Comparison of ENCODE assay signal across 8 mouse cellular contexts in the genomic region with DNA sequence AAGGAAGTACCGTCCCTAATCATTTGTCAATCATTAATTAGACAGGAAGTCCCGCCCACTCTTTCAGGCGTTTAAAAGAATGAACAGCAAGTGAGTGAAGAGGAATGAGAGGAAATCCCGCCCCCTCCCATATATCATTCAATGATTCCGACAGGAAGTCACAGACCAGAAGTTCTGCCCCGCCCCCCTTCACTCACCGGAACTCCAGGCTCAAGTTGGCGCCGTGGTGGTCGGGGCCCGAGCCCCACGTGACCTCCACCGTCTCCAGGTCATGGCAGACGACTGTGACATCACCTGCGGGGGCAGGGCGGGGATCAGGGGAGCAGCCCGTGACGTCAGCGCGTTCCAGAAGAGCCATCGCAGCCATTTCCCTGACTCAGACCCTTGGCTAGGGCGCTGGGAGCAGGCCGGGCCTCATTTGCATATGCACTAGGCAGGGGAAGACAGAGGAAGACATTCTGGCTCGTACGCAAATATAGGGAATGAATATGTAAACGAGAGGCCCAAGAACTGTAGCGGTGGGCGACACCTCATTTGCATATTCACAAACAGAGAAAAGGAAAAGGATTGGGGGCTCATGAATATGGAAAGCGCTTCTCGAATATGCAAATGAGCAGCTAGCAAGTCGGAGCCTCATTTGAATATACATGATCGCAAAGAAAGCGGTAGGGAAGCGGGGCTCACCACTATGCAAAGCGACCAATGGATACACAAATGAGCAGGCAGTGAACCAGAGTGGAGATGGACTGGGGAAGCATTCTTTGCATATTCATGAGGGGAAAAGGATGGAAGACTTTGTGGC. TPM values are rescaled to one million over a fixed set of nuclear protein-coding genes. Genes with fewer than 3 reads are reported as not detected.
DNase-seq lines count a peak whose midpoint lies in the region; ATAC-seq and TF ChIP-seq lines count a peak whose summit lies in the region.

No protein-coding gene starts in this region.

- peak; percentile 77 for ATAC-seq in forebrain, embryonic 16.5 days
- peak; percentile 30 to 51 for ATAC-seq in hematopoietic stem cell, adult 5-6 weeks (replicated peaks in 1 of 2; ENCODE audit: insufficient read depth in 1 of 2, low FRiP score in 2 of 2, low TSS enrichment in 1 of 2, low read depth in 1 of 2, poor library complexity in 2 of 2, severe bottlenecking in 2 of 2)
- ATAC-seq in lung, embryonic 14.5 days (ENCODE audit: insufficient read depth) = peak; percentile 75

- peaks cover 32% of the 10 kb centered on the region for H3K9me3 ChIP-seq in forebrain, embryonic 16.5 days (ENCODE audit: control insufficient read depth, low read length)
- peaks cover 34% of the 10 kb centered on the region for H3K9me3 ChIP-seq in lung, embryonic 14.5 days (ENCODE audit: low read depth, low read length)

- peak; percentile 96 for DNase-seq in MN1 (ENCODE audit: low spot score)
- peak; percentile 98 to 100 for DNase-seq in cerebellum, adult 2 months
- peak; percentile 98 to 99 for DNase-seq in layer of hippocampus, adult 8-10 months (ENCODE audit: low spot score in 2 of 2)
- peak; percentile 98 for DNase-seq in lung, embryonic 14.5 days
- peak; percentile 89 to 96 for DNase-seq in thymus, postnatal 10 days (ENCODE audit: low spot score in 2 of 2)

- WGBS in cerebellum, adult 2 months = under 1% methylated on average over 35 of the region's 35 CpGs
- WGBS in forebrain, embryonic 16.5 days = under 1% methylated on average over 35 of the region's 35 CpGs
- under 1% methylated on average over 35 of the region's 35 CpGs for WGBS in lung, embryonic 14.5 days
- WGBS in olfactory bulb, adult 2 months = under 1% methylated on average over 35 of the region's 35 CpGs

- peak overlapping the region; percentile 53 for H3K9ac ChIP-seq in forebrain, embryonic 16.5 days (replicated peaks; ENCODE audit: low read depth, low read length)
- no peak overlapping the region for H3K9ac ChIP-seq in lung, embryonic 14.5 days

- H3K27me3 ChIP-seq in cerebellum, adult 2 months (ENCODE audit: control insufficient read depth, insufficient read depth, low read length) = no peaks in the 10 kb centered on the region
- H3K27me3 ChIP-seq in forebrain, embryonic 16.5 days (replicated peaks; ENCODE audit: control insufficient read depth, insufficient read depth, low read length) = no peaks in the 10 kb centered on the region
- no peaks in the 10 kb centered on the region for H3K27me3 ChIP-seq in lung, embryonic 14.5 days (ENCODE audit: insufficient read depth, low read length)

- peaks cover 11% of the 10 kb centered on the region; the same call in 1 of the 2 replicates for H3K36me3 ChIP-seq in forebrain, embryonic 16.5 days (ENCODE audit: control insufficient read depth, insufficient read depth)
- H3K36me3 ChIP-seq in lung, embryonic 14.5 days (ENCODE audit: insufficient read depth) = 0 out of 2 replicates have a peak, but pooled peaks cover 4% of the 10 kb centered on the region

- H3K4me1 ChIP-seq in cerebellum, adult 2 months (ENCODE audit: control insufficient read depth, insufficient read depth, low read length) = no peaks in the 10 kb centered on the region
- no peaks in the 10 kb centered on the region for H3K4me1 ChIP-seq in forebrain, embryonic 16.5 days (replicated peaks; ENCODE audit: control insufficient read depth, insufficient read depth, low read length)
- no peaks in the 10 kb centered on the region for H3K4me1 ChIP-seq in lung, embryonic 14.5 days (ENCODE audit: insufficient read depth)
- peaks cover 3% of the 10 kb centered on the region for H3K4me1 ChIP-seq in olfactory bulb, adult 2 months (ENCODE audit: control insufficient read depth, insufficient read depth, low read length)

- TF ChIP-seq CTCF in cerebellum, adult 2 months (IDR thresholded peaks at IDR 0.05; ENCODE audit: borderline replicate concordance, insufficient read depth, low read depth, low read length) = no peak
- TF ChIP-seq CTCF in lung, embryonic 14.5 days (IDR thresholded peaks at IDR 0.05; ENCODE audit: low read depth) = no peak
- no peak for TF ChIP-seq CTCF in olfactory bulb, adult 2 months (IDR thresholded peaks at IDR 0.05; ENCODE audit: insufficient read depth, low read depth, low read length)

- TF ChIP-seq POLR2A in cerebellum, adult 2 months (IDR thresholded peaks at IDR 0.05; ENCODE audit: borderline replicate concordance, insufficient read depth, low read length) = peak; percentile 56; the same call in 1 of the 2 replicates
- no peak for TF ChIP-seq POLR2A in olfactory bulb, adult 2 months (IDR thresholded peaks at IDR 0.05; ENCODE audit: insufficient read depth, low read depth, low read length)

- peak overlapping the region; percentile 89 for H3K27ac ChIP-seq in cerebellum, adult 2 months (ENCODE audit: insufficient read depth, low read length)
- H3K27ac ChIP-seq in forebrain, embryonic 16.5 days (ENCODE audit: low read length) = peak overlapping the region; percentile 99
- H3K27ac ChIP-seq in lung, embryonic 14.5 days (ENCODE audit: low read depth) = peak overlapping the region; percentile 94
- H3K27ac ChIP-seq in olfactory bulb, adult 2 months (ENCODE audit: insufficient read depth, low read depth, low read length) = peak overlapping the region; percentile 92

- peak overlapping the region; percentile 82 for H3K4me3 ChIP-seq in cerebellum, adult 2 months (replicated peaks; ENCODE audit: insufficient read depth, low read depth, low read length)
- H3K4me3 ChIP-seq in forebrain, embryonic 16.5 days (replicated peaks; ENCODE audit: low read length) = peak overlapping the region; percentile 81
- H3K4me3 ChIP-seq in lung, embryonic 14.5 days (ENCODE audit: low read depth, low read length) = peak overlapping the region; percentile 59
- H3K4me3 ChIP-seq in olfactory bulb, adult 2 months (ENCODE audit: insufficient read depth, low read depth, low read length) = peak overlapping the region; percentile 48

- H3K4me2 ChIP-seq in forebrain, embryonic 16.5 days (ENCODE audit: low read length) = peak overlapping the region; percentile 51
- H3K4me2 ChIP-seq in lung, embryonic 14.5 days = peak overlapping the region; percentile 58

RNA-seq across cellular contexts. Expression of a gene that starts 1.3 kb away (rescaled TPM):
- polyA plus RNA-seq in cerebellum, adult 2 months (2012; rRNA removed) = 15.7 and 17.5 TPM in 2 replicates
- 10.9 and 11.4 TPM in 2 replicates for polyA plus RNA-seq in forebrain, embryonic 16.5 days (2015; fragmentation: Nextera tagmentation; extraction: Ambion mirVana)
- 31.9 and 43.6 TPM in 2 replicates for total RNA-seq in hematopoietic stem cell, adult 5-6 weeks (2017)
- total RNA-seq in layer of hippocampus, adult 8-10 months (2022) = 10 to 100 TPM; 25.7 to 42.9 (median 33.2) TPM
- 10.7 and 10.9 TPM in 2 replicates for polyA plus RNA-seq in lung, embryonic 14.5 days (2014; fragmentation: Nextera tagmentation; extraction: Ambion mirVana)
- polyA plus RNA-seq in olfactory bulb, adult 2 months (2012; ENCODE audit: insufficient read depth, insufficient read length, low replicate concordance, missing spikeins) = not detected in 2 replicates

Comparison
In these comparisons a context has a peak if more than half of its experiments do, and no peak if none do; other contexts are left out.
1. Peak in every context shown above with its lines: DNase-seq, ATAC-seq, H3K4me3 ChIP-seq and H3K27ac ChIP-seq.
2. RNA of a gene that starts 1.3 kb away (polyA plus RNA-seq): 15.7 to 17.5 TPM in cerebellum, adult 2 months, 10.9 to 11.4 TPM in forebrain, embryonic 16.5 days and 10.7 to 10.9 TPM in lung, embryonic 14.5 days; not detected in olfactory bulb, adult 2 months; every median in the first group is over 10 times any median in the second.